Mouse (Mus musculus): Measurements from ENCODE around the gene Sept4. TPM values are rescaled to one million over a fixed set of nuclear protein-coding genes. Genes with fewer than 3 reads are reported as not detected.

The Sept4 gene
- total and polyA plus RNA-seq, 2 experiments from 2014 or later, result 20.6 to 49.1 TPM

GRCm38 (mm10) chr11:87583291-87584034, 14.8 kb downstream of the Sept4 start:
- no peak for TF ChIP-seq EP300 (IDR thresholded peaks at IDR 0.05; ENCODE audit: low read depth)
- TF ChIP-seq CTCF (IDR thresholded peaks at IDR 0.05; ENCODE audit: low read depth), result no peak
- 74% methylated on average over 6 of the region's 6 CpGs for WGBS
- no peaks in the 10 kb centered on the region for H3K9me3 ChIP-seq (replicated peaks; ENCODE audit: control insufficient read depth, low read length)
- no peak overlapping the region for H3K4me3 ChIP-seq (ENCODE audit: low read depth, low read length)
- DNase-seq (ENCODE audit: low spot score) (no peak), ATAC-seq (ENCODE audit: insufficient read depth, low read depth) (no peak)
- H3K27me3 ChIP-seq (ENCODE audit: control insufficient read depth, insufficient read depth, low read length), result no peaks in the 10 kb centered on the region
- H3K9ac ChIP-seq (replicated peaks; ENCODE audit: low read depth, low read length), result no peak overlapping the region
- peaks cover 16% of the 10 kb centered on the region; the same call in 1 of the 2 replicates for H3K4me1 ChIP-seq (ENCODE audit: control insufficient read depth, insufficient read depth)
- no peak overlapping the region; the same call in 1 of the 2 replicates for H3K27ac ChIP-seq (ENCODE audit: low read depth)
- no peaks in the 10 kb centered on the region; the same call in 1 of the 2 replicates for H3K36me3 ChIP-seq (replicated peaks; ENCODE audit: control insufficient read depth, insufficient read depth, low read length)
- no peak overlapping the region for H3K4me2 ChIP-seq (ENCODE audit: low read depth, low read length)

GRCm38 (mm10) chr11:87584711-87585505, 16.2 kb downstream of the Sept4 start:
- ATAC-seq (ENCODE audit: insufficient read depth, low read depth), result 0 out of 2 replicates have a peak, but pooled peaks have one; percentile 29

GRCm38 (mm10) chr11:87587211-87587874, 18.6 kb downstream of the Sept4 start:
- Histone ChIP-seq H3K27ac (ENCODE audit: low read depth) (no peak overlapping the region), H3K9ac (replicated peaks; ENCODE audit: low read depth, low read length) (no peak overlapping the region), H3K27me3 (ENCODE audit: control insufficient read depth, insufficient read depth, low read length) (no peaks in the 10 kb centered on the region), H3K4me2 (ENCODE audit: low read depth, low read length) (no peak overlapping the region), H3K9me3 (replicated peaks; ENCODE audit: control insufficient read depth, low read length) (no peaks in the 10 kb centered on the region), H3K4me1 (ENCODE audit: control insufficient read depth, insufficient read depth) (peaks cover 20% of the 10 kb centered on the region), H3K36me3 (replicated peaks; ENCODE audit: control insufficient read depth, insufficient read depth, low read length) (no peaks in the 10 kb centered on the region; the same call in 1 of the 2 replicates), H3K4me3 (ENCODE audit: low read depth, low read length) (no peak overlapping the region)
- DNase-seq (ENCODE audit: low spot score), result no peak
- no peak for TF ChIP-seq CTCF (IDR thresholded peaks at IDR 0.05; ENCODE audit: low read depth)
- no peak for TF ChIP-seq EP300 (IDR thresholded peaks at IDR 0.05; ENCODE audit: low read depth)
- WGBS, result 91% methylated on average over 5 of the region's 5 CpGs
- no peak for ATAC-seq (ENCODE audit: insufficient read depth, low read depth)

More at GRCm38 (mm10) chr11:87584711-87585505, 16.2 kb downstream of the Sept4 start:
- peaks cover 14% of the 10 kb centered on the region; the same call in 1 of the 2 replicates for H3K4me1 ChIP-seq (ENCODE audit: control insufficient read depth, insufficient read depth)
- peak overlapping the region; percentile 75 for H3K27ac ChIP-seq (ENCODE audit: low read depth)
- DNase-seq (ENCODE audit: low spot score), result peak; percentile 67
- H3K4me2 ChIP-seq (ENCODE audit: low read depth, low read length), result no peak overlapping the region
- no peaks in the 10 kb centered on the region for H3K9me3 ChIP-seq (replicated peaks; ENCODE audit: control insufficient read depth, low read length)
- no peaks in the 10 kb centered on the region for H3K27me3 ChIP-seq (ENCODE audit: control insufficient read depth, insufficient read depth, low read length)
- H3K9ac ChIP-seq (replicated peaks; ENCODE audit: low read depth, low read length), result no peak overlapping the region
- no peaks in the 10 kb centered on the region; the same call in 1 of the 2 replicates for H3K36me3 ChIP-seq (replicated peaks; ENCODE audit: control insufficient read depth, insufficient read depth, low read length)
- H3K4me3 ChIP-seq (ENCODE audit: low read depth, low read length), result no peak overlapping the region
- no peak for TF ChIP-seq EP300 (IDR thresholded peaks at IDR 0.05; ENCODE audit: low read depth)
- no peak for TF ChIP-seq CTCF (IDR thresholded peaks at IDR 0.05; ENCODE audit: low read depth)
- WGBS, result 62% methylated on average over 9 of the region's 10 CpGs

- no peak overlapping the region for H3K4me3 ChIP-seq (ENCODE audit: low read depth, low read length)
- peaks cover 18% of the 10 kb centered on the region for H3K4me1 ChIP-seq (ENCODE audit: control insufficient read depth, insufficient read depth)
- no peak overlapping the region for H3K27ac ChIP-seq (ENCODE audit: low read depth)
- DNase-seq (ENCODE audit: low spot score), result no peak
- TF ChIP-seq CTCF (IDR thresholded peaks at IDR 0.05; ENCODE audit: low read depth) (no peak), EP300 (IDR thresholded peaks at IDR 0.05; ENCODE audit: low read depth) (no peak)
- ATAC-seq (ENCODE audit: insufficient read depth, low read depth), result no peak
- H3K9ac ChIP-seq (replicated peaks; ENCODE audit: low read depth, low read length), result no peak overlapping the region
- no peaks in the 10 kb centered on the region for H3K27me3 ChIP-seq (ENCODE audit: control insufficient read depth, insufficient read depth, low read length)
- WGBS, result 80% methylated on average over 8 of the region's 8 CpGs
- peaks cover 4% of the 10 kb centered on the region for H3K36me3 ChIP-seq (replicated peaks; ENCODE audit: control insufficient read depth, insufficient read depth, low read length)
- H3K9me3 ChIP-seq (replicated peaks; ENCODE audit: control insufficient read depth, low read length), result no peaks in the 10 kb centered on the region
- H3K4me2 ChIP-seq (ENCODE audit: low read depth, low read length), result peak overlapping the region; percentile 62; the same call in 1 of the 2 replicates
Observed at GRCm38 (mm10) chr11:87589605-87590004, 20.9 kb downstream of the Sept4 start.

GRCm38 (mm10) chr11:87590841-87591525, 22.3 kb downstream of the Sept4 start:
- TF ChIP-seq CTCF (IDR thresholded peaks at IDR 0.05; ENCODE audit: low read depth) (no peak), EP300 (IDR thresholded peaks at IDR 0.05; ENCODE audit: low read depth) (0 out of 2 replicates have a peak, but pooled peaks have one; percentile 6)
- Histone ChIP-seq H3K27me3 (ENCODE audit: control insufficient read depth, insufficient read depth, low read length) (no peaks in the 10 kb centered on the region), H3K4me3 (ENCODE audit: low read depth, low read length) (peak overlapping the region; percentile 58), H3K4me1 (ENCODE audit: control insufficient read depth, insufficient read depth) (peaks cover 22% of the 10 kb centered on the region), H3K27ac (ENCODE audit: low read depth) (peak overlapping the region; percentile 94), H3K4me2 (ENCODE audit: low read depth, low read length) (peak overlapping the region; percentile 62), H3K36me3 (replicated peaks; ENCODE audit: control insufficient read depth, insufficient read depth, low read length) (peaks cover 4% of the 10 kb centered on the region), H3K9me3 (replicated peaks; ENCODE audit: control insufficient read depth, low read length) (no peaks in the 10 kb centered on the region), H3K9ac (replicated peaks; ENCODE audit: low read depth, low read length) (peak overlapping the region; percentile 72)
- WGBS, result 2% methylated on average over 25 of the region's 25 CpGs
- DNase-seq (ENCODE audit: low spot score), result peak; percentile 47
- no peak for ATAC-seq (ENCODE audit: insufficient read depth, low read depth)
